Mouse (Mus musculus): ENCODE measurements around the gene Slfn1. TPM values are rescaled to one million over a fixed set of nuclear protein-coding genes. Genes with fewer than 3 reads are reported as not detected.
"Not testable (repeated sequence)": the region's sequence is repeated elsewhere in the genome, so short reads cannot be mapped to it uniquely, and the experiment has no call there.

Gene Slfn1
- total RNA-seq (2021) = not detected
- long read RNA-seq, experiment 1 = 0 reads
- long read RNA-seq, experiment 2 = 0 reads

DNA sequence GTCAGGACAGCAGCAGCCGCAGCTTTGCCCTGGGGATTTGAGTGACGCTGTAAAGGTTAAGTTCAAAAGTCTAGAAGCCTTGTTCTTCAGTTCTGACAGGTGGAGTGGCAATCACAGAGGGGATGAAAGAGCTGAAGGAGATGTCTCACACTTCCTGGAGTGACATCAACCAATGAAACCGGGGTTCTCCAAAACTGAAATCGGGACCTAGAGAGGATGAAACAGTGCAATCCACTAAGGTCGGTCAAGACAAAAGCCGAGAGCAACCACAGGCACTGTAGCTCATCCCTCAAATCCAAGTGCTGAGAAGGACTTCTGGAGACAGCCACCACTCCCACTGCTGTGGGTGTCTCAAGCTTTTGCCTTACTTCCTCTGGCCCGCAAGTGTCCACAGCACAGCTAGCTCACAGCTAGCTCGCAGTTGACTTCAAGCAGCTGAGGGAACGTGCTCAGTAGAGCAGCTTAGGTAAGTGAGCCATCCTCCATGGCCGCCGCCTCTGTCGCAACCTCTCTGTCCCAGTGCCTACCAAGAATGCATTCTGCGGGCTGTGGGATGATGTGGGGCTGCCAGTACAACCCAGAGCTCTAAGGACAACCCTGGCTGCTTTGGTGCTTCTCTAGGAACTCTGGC is at the start of gene Slfn1:
Gene Slfn1 (plus strand): TSS at position 253 of the 631 bp plus-strand sequence.
- DNase-seq = no peak

DNA sequence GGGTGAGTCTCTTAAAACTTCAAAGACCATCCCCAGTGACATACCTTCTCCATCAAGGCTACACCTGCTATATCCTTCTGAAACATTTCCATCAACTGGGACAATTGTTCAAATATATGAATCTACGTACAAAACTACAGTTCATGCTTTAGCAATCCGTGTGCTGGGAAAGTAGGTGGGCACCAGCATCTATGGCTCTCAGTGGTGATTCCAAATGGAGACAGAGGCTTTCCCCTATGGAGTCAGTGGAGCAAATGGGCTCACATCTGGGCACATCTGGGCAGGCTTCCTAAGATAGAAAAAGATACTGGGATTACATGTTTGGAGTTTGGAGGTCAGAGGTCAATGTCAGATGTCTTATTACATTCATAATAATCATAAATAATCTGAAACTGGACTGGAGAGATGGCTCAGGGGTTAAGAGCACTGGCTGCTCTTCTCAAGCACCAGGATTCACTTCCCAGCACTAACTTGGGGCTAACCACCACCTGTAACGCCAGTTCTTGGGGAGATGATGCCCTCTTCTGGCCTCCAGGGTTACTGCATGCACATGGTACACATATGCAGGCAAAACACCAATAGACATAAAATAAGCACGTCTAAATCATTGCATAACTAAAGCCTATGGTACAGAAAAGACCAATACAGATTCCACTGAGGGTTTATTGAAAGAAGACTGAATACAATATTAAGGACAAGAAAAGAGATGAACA is 48.5 kb upstream of the Slfn1 start:
- DNase-seq = no peak

DNA sequence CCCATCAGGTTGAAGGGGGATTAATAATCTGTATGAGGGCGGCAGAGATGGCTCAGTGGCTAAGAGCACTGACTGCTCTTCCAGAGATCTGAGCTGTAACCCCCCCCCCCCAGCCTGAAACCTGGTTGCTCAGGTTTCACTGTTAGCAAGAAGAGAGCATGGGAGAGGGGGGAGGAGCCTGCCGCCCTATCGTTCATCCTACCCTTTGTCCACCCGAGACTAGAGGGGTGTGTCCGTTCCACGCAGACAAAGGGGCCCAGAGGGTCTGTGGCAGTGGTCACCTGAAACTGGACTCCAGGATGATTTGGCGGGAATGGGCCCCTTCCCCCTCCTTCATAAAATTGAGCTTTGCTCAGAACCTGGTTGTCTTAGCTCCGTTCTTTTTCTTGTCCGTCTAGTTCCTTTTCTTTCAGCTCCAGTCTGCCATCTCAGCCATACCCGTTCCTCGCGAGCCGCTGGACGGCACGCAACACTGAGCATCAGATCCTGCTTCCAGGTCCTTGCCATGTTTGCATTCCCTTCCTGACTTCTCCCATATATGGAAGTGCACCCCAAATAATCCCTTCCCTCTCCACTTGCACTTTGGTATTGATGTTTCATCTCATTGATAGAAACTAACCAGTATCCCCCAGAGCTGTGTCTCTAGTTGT is 46.2 kb upstream of the Slfn1 start:
- no peak for DNase-seq

DNA sequence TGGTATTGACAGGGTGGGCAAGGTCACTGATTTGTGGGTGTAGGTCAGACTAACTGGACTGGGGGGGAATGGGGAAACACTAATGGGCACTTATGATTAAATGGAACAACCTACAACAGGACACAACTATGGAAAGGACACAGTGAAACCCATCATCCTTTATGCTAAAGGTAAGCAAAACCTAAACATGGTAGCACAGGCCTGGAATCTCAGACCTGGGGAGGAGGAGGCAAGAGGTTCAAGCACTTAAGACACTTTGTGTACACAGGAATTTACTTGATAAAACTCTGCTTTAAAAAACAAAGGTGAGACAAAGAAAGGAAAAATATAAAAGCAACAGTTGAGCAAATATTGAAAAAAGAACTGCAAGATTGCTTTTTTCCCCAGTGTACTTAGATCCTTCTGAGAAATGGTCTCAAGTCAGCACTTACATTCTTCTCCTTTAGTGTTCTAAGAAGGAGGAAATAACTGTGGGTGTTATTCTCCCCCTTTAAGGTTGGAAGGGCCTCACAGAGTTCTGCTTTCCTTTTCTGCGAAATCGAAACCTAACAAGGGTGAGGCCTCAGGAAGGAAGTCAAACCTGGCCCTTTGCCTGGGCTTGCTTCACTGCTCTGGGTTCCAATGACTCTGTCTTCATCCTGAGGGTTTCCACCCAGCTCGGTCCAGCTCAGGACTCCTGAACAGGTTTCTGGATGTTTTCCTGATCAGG is 38.8 kb upstream of the Slfn1 start:
- DNase-seq = peak; percentile 64

DNA sequence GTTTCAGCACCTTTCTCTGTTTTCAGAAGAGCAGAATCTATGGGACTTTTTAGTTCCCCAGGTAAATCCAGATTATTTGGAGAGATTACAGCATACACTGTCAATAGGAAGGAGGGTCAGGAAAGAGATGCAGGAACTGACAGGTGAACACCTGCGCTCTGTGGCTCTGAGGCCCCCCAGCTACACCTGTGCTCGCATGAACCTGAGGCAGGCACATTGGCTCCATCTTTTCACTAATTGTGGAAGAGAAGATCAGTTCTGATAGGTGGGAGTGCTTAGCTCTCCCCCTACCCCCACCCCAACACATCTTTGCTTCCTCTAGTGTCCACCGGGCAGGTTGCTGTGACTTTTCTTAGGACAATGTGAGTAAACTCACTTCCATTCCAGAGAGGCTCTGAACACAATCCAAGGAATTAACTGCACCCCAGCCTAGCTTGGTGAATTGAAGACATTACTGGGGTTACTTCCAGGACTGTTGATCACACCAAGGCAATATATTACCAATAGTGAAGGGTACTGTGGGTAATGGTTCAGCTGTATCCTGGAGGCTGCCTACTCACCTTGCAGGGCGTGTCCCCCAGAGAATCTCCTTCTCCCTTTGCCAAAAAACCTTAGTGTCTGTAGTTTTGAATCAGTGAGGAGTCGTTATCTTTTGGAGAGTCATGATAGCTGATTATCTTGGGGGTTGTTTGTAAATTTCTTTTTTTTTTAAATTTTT is 38.1 kb upstream of the Slfn1 start:
- no peak for DNase-seq

DNA sequence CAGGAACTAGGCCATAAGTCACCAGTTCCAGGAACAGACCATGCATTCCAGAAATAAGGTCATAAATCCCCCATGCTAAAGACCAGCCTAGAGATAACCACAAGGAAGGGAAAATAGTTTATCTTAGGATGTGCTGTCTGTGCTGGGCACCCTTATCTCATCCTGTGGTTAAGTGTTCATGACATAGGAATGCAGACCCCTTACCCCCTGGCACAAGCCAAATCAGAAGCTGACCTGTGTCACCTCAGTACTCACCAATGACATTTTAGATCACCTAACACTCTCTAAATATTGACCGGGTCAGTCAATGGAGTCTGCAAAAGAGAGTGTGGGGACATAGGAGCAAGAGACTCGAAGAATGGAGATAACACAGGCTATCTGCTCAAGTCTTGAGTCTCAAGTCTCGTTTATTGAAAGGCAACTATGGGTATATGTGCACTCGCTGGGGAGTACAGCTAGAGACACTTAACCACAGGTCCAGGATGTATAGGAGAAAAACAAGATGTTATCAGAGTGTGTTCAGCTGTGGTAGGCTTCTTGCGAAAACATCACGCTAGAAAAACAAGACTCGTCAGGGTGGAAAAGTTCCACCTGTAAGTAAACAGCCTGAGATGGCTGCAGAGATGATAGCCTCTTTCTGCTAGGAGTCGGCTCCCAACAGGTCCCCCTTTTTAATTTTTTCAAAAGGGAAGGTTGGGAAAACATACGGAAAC is 37.0 kb upstream of the Slfn1 start:
- no peak for DNase-seq

DNA sequence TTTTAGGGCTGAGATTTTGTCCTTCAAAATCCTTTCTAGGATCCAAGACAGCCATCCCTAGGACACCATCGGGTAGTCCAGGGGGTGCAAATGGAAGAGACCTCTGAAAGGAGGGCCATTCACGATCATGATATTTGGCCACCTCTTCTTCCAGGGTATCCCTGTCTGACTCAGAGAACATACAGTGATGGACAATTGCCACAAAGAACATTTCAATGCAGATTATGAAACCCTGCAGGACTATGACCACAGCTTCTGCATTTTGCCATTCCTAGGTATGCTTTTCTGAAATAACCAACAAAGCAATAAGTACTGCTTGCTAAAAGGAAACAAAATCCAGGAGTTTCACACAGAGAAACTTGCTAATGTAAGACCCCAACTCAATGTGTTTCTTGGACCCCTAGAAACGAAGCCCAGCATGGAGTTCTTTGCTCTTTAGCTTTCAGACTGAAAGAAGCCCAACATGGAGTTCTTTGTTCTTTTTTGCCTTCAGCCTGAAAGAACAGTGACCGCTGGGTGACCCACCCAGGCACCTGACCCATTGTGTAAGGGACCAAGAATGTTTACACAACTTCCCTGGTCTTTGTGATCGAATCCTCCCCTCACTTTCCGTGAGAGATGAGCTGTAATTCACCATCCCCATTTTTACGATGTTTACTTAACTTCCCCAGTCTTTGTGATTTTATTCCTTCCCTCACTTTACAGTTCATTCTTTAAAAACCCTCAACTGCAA is 33.7 kb upstream of the Slfn1 start:
- DNase-seq = no peak

DNA sequence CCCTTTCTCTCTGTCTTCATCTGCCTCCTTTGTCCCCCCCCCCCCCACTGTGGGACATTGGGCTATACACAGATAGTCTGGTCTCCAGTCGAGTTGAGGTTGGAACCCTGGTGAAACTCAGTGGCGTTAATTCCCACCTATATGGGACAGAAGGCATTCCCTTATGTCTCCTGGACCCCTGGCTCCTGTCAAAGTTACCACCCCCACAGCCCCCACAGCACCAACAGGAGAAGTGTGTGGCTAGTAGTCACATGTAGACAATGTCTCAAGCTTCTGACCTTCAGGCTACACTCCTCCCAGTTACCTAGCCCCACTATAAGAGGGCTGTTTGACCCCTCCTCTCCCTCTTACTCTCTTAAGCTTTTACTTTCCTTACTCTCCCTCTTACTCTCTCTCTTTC is 32.5 kb upstream of the Slfn1 start:
- DNase-seq = no peak

DNA sequence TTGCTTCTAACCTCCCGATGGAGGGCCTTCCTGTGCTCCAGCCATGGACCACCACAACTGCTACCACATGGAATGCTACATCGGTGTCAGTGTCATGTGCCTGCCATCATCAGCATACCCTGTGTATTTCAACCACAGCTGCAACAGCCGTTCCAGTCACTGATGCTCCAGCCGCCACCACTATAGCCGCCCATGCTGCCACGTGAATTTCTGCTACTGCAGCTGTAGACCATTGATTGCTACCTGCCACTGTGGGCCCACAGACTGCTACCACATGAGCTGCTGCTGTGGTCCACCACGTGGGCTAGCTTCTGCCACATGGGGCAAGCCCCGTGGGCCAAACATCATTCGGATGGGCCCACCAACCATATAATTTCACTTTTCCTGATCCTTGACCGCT is 31.9 kb upstream of the Slfn1 start:
- no peak for DNase-seq

DNA sequence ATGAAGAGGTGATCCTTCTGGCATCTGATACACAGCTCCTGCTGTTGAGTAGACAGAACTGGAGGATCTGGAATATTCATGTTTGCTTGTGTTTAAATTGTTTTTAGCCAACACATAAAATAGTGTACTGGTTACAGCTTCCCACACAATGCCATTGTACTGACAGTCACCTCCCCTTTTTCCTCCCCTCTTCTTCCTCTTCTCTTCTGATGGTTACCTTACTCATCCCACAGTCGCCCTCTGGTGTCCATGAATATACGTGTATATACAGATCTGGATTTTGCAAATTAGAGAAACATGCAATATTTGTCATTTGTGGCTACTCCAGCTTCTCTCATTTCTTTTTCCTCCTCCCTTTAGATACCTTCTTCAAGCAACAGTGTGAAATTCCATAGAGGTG is 1.5 kb upstream of the Slfn1 start:
- DNase-seq = no peak

DNA sequence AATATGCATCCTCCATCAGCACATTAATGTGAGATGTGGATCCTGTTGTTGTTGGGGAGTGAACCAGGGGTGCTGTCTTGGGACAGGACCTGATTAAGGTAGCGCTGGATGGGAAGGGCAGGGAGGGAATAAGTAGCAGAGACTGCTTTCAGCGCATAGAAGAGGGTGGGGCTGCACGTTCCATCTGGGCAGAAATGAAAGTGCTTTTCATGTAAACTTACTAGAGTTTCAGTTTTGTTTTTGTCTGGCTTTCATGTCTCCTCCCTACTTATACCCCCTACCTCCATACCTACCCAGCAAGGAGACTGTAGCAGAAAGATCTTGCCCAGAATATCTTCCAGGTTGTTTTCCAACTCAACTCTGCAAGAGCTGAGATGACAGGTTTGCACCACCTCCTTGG is 1.4 kb downstream of the Slfn1 start:
- no peak for DNase-seq

DNA sequence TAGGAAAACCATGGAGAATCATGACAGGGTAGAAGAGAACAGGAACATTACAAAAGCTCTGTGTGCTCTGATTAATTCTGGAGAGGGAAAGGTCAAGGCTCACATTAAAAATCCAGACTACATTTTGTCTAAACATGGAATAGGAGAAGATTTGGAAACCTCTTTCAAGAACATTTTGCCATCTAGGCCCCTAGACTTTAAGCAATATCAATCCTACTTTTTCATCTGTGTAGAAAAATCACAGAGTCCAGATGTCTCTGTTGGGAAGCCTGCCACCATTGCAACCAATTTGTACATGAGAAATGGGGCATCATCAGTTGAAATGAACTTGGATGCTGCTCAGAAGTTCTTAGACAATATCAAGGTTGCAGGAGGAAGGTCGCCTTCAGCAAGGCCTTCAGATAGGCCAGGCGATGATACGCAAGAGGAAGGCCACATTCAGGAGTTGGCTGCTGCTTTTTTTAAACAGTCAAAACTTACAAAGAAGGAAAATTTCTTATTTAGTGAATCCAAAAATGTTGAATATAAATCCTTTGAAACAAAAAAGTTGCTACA is 4.6 kb downstream of the Slfn1 start:
- DNase-seq = no peak

DNA sequence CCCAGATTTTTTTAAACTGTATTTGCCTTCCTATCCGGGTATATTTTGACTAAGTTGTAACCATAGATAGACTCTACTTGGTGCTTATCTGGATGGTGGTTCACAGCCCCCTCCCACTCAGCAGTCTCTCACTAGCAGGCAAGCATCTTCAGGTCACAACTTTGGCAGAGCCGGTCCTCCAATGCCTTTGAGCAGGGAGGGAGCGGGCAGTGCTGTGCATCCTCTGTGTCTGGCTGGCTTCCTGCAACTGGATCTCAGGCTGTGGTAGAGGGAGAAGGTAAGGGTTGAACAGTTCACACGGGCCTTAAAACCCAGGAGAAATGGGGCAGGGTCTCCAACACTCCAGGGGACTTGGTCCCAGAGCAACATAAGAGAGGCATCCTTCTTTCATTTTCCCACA is 6.5 kb downstream of the Slfn1 start:
- DNase-seq = no peak

DNA sequence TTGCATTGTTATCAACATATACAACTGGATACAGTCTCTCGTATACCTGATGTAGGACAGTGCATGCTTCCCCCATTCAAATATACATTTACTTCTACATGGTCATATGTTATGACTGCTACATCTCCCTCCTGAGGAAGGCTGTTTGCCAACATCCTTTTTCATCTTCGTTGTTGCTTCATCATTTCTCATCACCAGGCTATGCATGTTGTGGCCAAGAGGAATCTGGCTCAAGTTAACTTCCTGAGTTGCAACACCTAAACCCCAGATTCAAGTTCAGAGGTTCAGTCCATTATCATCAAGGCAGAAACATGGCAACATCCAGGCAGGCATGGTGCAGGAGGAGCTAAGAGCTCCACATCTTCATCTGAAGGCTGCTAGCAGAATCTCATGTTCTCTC is 8.3 kb downstream of the Slfn1 start:
- DNase-seq = no peak

DNA sequence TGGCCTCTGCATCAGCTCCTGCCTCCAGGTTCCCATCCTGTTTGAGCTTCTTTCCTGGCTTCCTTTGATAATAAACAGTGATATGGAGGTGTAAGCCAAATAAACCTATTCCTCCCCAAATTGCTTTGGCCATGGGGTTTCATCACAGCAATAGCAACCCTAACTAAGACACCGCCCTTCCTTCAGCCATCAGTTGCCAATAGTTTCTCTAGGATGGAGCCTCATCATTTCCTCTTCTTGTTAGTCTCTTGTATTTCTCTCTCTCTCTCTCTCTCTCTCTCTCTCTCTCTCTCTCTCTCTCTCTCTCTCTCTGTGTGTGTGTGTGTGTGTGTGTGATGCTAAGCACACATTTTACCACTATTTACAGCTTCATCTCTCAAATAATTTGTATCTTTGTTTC is 9.0 kb downstream of the Slfn1 start:
- DNase-seq = not testable (repeated sequence)

DNA sequence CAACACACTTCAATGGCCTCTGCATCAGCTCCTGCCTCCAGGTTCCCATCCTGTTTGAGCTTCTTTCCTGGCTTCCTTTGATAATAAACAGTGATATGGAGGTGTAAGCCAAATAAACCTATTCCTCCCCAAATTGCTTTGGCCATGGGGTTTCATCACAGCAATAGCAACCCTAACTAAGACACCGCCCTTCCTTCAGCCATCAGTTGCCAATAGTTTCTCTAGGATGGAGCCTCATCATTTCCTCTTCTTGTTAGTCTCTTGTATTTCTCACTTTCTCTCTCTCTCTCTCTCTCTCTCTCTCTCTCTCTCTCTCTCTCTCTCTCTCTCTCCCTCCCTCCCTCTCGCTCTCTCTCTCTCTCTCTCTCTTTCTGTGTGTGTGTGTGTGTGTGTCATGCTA is 20.6 kb downstream of the Slfn1 start:
- not testable (repeated sequence) for DNase-seq

DNA sequence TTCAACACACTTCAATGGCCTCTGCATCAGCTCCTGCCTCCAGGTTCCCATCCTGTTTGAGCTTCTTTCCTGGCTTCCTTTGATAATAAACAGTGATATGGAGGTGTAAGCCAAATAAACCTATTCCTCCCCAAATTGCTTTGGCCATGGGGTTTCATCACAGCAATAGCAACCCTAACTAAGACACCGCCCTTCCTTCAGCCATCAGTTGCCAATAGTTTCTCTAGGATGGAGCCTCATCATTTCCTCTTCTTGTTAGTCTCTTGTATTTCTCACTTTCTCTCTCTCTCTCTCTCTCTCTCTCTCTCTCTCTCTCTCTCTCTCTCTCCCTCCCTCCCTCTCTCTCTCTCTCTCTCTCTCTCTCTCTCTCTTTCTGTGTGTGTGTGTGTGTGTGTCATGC is 32.3 kb downstream of the Slfn1 start:
- not testable (repeated sequence) for DNase-seq

All from gastrocnemius, postnatal 25 days (tissue).